Mouse (Mus musculus) heart, embryonic 15.5 days (tissue): ENCODE measurements around the gene P2ry2. TPM values are rescaled to one million over a fixed set of nuclear protein-coding genes. Genes with fewer than 3 reads are reported as not detected.

Experiments used
- ATAC-seq: fragments of 200-750 bp; cut with Nextera tagmentation; replicated peaks from 2 replicates; pipeline ENCODE4 v1.8.0; 2017; ENCODE audit warnings: low read depth, moderate TSS enrichment; ENCODE audit not compliant: insufficient number of reproducible peaks, insufficient read depth, low FRiP score
- H3K27ac ChIP-seq: fragments of 300-500 bp; sonication (generic); 2 replicates; pipeline ENCODE4 v1.5.1; 2015; ENCODE audit warnings: mild to moderate bottlenecking, inconsistent platforms
- H3K27me3 ChIP-seq: fragments of 300-500 bp; sonication (generic); 2 replicates; pipeline ENCODE4 v1.6.1; 2015; ENCODE audit warnings: inconsistent platforms
- H3K36me3 ChIP-seq: fragments of 300-500 bp; sonication (generic); 2 replicates; pipeline ENCODE4 v1.6.1; 2015; ENCODE audit warnings: mild to moderate bottlenecking, inconsistent platforms
- H3K4me1 ChIP-seq: fragments of 300-500 bp; sonication (generic); replicated peaks from 2 replicates; pipeline ENCODE4 v1.6.1; 2015; ENCODE audit warnings: inconsistent platforms
- H3K4me2 ChIP-seq: fragments of 300-500 bp; sonication (generic); 2 replicates; pipeline ENCODE4 v1.6.1; 2015; ENCODE audit warnings: inconsistent platforms, mild to moderate bottlenecking, moderate library complexity
- H3K4me3 ChIP-seq: fragments of 300-500 bp; sonication (generic); 2 replicates; pipeline ENCODE4 v1.5.1; 2015; ENCODE audit warnings: mild to moderate bottlenecking, inconsistent platforms
- H3K9ac ChIP-seq: fragments of 300-500 bp; sonication (generic); 2 replicates; pipeline ENCODE4 v1.6.1; 2015; ENCODE audit warnings: mild to moderate bottlenecking, inconsistent platforms
- H3K9me3 ChIP-seq: fragments of 300-500 bp; sonication (generic); replicated peaks from 2 replicates; pipeline ENCODE4 v1.6.1; 2016; ENCODE audit warnings: inconsistent platforms
- WGBS: fragments of 180-500 bp; shearing (Covaris S2); methylation state at CpG from one replicate; pipeline ENCODE4 v1.1.7; 2015; ENCODE audit warnings: mixed read lengths; 5-methylcytosine and 5-hydroxymethylcytosine counted together
- polyA plus RNA-seq: library from polyadenylated mRNA; unstranded; fragments of >200 nt; fragmentation: Nextera tagmentation; extraction: Ambion mirVana; gene quantifications from 2 replicates; pipeline ENCODE4 v1.2.1, GENCODE M21; 2015

Gene P2ry2
- polyA plus RNA-seq, 1 experiment from 2014 or later, result 2.2 TPM

DNA sequence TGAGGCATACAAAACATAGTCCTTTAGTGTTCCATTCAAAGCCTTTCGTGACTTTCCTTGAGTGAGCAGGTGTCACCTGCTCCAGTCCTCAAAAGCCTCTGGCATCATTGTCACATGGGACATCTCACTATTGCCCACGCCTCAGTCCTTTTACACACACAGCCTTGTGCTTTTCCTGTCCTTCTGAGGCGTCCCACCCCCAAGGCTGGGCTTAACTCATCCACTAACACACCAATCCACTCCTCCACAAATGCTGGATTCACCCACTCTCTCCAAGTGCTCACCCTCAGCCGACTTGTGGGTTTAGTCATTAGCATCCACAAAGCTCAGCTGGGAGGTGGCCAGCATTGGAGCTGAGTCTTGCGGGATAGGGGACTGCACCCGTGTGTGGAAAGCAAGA is 4.8 kb upstream of the P2ry2 start:
- H3K4me2 ChIP-seq, result no peak overlapping the region
- no peak for ATAC-seq
- peaks cover 8% of the 10 kb centered on the region; the same call in 1 of the 2 replicates for H3K4me1 ChIP-seq
- H3K27me3 ChIP-seq, result peaks cover 11% of the 10 kb centered on the region
- no peak overlapping the region for H3K9ac ChIP-seq
- H3K27ac ChIP-seq, result 0 out of 2 replicates have a peak overlapping the region, but pooled peaks have one; percentile 33
- no peaks in the 10 kb centered on the region for H3K9me3 ChIP-seq
- H3K36me3 ChIP-seq, result no peaks in the 10 kb centered on the region
- no peak overlapping the region for H3K4me3 ChIP-seq
- WGBS, result 53% methylated on average over 6 of the region's 6 CpGs

GRCm38 (mm10) chr7:101017021-101017461 is 4.4 kb upstream of the P2ry2 start:
- Histone ChIP-seq H3K27ac (peak overlapping the region; percentile 33; the same call in 1 of the 2 replicates), H3K4me1 (peaks cover 10% of the 10 kb centered on the region; the same call in 1 of the 2 replicates), H3K36me3 (no peaks in the 10 kb centered on the region), H3K27me3 (peaks cover 14% of the 10 kb centered on the region), H3K4me3 (no peak overlapping the region), H3K9me3 (no peaks in the 10 kb centered on the region), H3K9ac (no peak overlapping the region), H3K4me2 (no peak overlapping the region)
- WGBS, result 62% methylated on average over 7 of the region's 7 CpGs
- peak; percentile 22; the same call in 1 of the 2 replicates for ATAC-seq

- no peaks in the 10 kb centered on the region for H3K36me3 ChIP-seq
- 78% methylated on average over 1 of the region's 1 CpGs for WGBS
- no peak overlapping the region for H3K4me2 ChIP-seq
- no peak overlapping the region for H3K4me3 ChIP-seq
- no peak overlapping the region for H3K27ac ChIP-seq
- no peak overlapping the region for H3K9ac ChIP-seq
- no peak for ATAC-seq
- H3K4me1 ChIP-seq, result peaks cover 18% of the 10 kb centered on the region
- H3K27me3 ChIP-seq, result peaks cover 23% of the 10 kb centered on the region
- no peaks in the 10 kb centered on the region for H3K9me3 ChIP-seq
Measured at GRCm38 (mm10) chr7:101014985-101015384, 2.3 kb upstream of the P2ry2 start.

GRCm38 (mm10) chr7:101014041-101014440 is 1.4 kb upstream of the P2ry2 start:
- Histone ChIP-seq H3K27ac (no peak overlapping the region), H3K9ac (no peak overlapping the region), H3K36me3 (no peaks in the 10 kb centered on the region), H3K4me3 (no peak overlapping the region), H3K9me3 (no peaks in the 10 kb centered on the region), H3K4me1 (peaks cover 18% of the 10 kb centered on the region), H3K27me3 (peaks cover 30% of the 10 kb centered on the region), H3K4me2 (no peak overlapping the region)
- 43% methylated on average over 9 of the region's 9 CpGs for WGBS
- ATAC-seq, result no peak

DNA sequence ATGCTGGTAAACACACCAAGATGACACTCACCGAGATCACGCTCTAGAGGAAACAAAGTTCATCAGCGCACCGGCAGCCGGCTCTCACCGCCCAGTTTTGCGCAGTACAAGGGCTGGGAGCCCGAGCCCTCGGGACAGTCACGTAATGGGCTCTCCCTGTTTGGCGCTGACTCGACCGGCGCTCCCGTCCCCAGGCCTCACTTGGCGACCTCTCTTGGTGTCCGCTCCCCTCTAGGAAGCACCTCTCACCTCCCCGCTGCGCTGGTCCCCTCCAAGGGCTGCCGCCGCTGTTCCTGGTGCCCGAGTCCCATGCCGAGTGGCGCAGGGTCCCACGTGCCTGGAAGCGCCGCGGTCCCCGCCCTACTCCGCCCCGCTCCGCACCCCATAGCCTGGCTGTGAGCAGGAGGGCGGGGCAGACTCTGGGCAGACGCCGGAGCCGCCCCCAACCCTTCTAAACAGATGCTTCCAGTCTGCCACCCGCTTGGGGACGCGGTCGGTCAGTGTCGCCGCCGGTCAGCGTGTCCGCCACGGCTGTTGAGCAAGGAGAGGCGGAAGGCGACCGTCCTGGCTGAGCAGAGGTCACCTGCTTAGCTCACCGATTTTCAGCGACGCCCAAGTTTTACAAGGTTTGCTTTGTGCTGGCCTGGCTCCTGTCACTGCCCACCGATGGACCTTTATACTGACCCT is 842 bp downstream of the P2ry2 start:
- H3K4me3 ChIP-seq, result peak overlapping the region; percentile 57
- no peaks in the 10 kb centered on the region for H3K36me3 ChIP-seq
- H3K4me1 ChIP-seq, result peaks cover 14% of the 10 kb centered on the region
- WGBS, result under 1% methylated on average over 53 of the region's 53 CpGs
- peak overlapping the region; percentile 92 for H3K4me2 ChIP-seq
- peaks cover 30% of the 10 kb centered on the region for H3K27me3 ChIP-seq
- peak overlapping the region; percentile 56 for H3K9ac ChIP-seq
- ATAC-seq, result peak; percentile 94
- H3K9me3 ChIP-seq, result no peaks in the 10 kb centered on the region
- no peak overlapping the region for H3K27ac ChIP-seq

DNA sequence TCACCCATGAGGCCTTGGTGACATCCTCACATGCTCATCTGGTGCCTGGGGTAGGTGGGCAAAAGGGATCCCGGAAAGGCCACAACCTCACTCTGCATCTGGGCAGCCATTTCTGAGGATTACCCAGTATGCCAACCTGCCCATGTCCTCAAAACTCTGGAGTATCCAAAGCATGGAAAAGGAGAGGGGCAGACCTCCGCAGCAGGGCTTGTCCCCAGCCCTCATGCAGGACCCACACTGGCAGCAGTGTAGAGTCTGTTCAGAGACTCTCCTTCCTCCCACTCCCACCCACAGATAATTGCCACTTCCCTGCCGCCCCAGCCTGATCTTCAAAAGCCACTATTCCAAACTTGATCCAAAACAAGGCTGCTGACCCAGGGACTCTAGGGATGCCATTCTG is 1.9 kb downstream of the P2ry2 start:
- H3K9ac ChIP-seq, result no peak overlapping the region

DNA sequence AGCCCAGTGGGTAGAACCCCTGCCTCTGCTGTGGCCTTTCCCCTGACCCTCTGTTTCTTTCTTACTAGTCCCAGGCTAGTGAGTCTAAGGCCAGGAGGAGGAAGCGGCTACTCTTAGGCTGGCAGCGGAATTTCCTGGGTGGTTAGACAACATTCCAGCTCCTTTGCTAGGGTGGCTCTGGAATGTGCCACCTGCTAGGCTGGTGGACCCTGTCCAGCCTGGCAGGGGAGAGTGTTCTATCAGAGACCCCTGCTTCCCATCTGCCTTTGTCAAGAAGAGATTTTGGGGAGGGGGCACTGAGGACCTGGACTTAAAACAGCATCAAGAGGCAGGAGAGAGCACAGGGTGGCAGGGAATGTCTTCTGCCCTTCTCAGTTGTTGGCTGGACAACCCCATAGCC is 6.5 kb downstream of the P2ry2 start:
- no peak for ATAC-seq
- H3K9me3 ChIP-seq, result no peaks in the 10 kb centered on the region
- H3K9ac ChIP-seq, result no peak overlapping the region
- H3K27ac ChIP-seq, result no peak overlapping the region
- H3K36me3 ChIP-seq, result no peaks in the 10 kb centered on the region
- peaks cover 19% of the 10 kb centered on the region for H3K4me1 ChIP-seq
- no peak overlapping the region for H3K4me3 ChIP-seq
- H3K27me3 ChIP-seq, result peaks cover 17% of the 10 kb centered on the region
- H3K4me2 ChIP-seq, result no peak overlapping the region
- WGBS, result 64% methylated on average over 2 of the region's 2 CpGs

More for the DNA sequence above, 1.9 kb downstream of the P2ry2 start:
- 69% methylated on average over 3 of the region's 3 CpGs for whole genome bisulfite sequencing
- Histone ChIP-seq H3K27me3 (peaks cover 30% of the 10 kb centered on the region), H3K36me3 (no peaks in the 10 kb centered on the region), H3K27ac (no peak overlapping the region), H3K9me3 (no peaks in the 10 kb centered on the region), H3K4me3 (peak overlapping the region; percentile 57), H3K4me1 (peaks cover 15% of the 10 kb centered on the region), H3K4me2 (peak overlapping the region; percentile 92; the same call in 1 of the 2 replicates)
- ATAC-seq, result no peak

- Histone ChIP-seq H3K27ac (no peak overlapping the region), H3K4me2 (no peak overlapping the region), H3K27me3 (peaks cover 8% of the 10 kb centered on the region), H3K9me3 (no peaks in the 10 kb centered on the region), H3K9ac (no peak overlapping the region), H3K36me3 (no peaks in the 10 kb centered on the region), H3K4me3 (no peak overlapping the region), H3K4me1 (peaks cover 17% of the 10 kb centered on the region)
- 63% methylated on average over 4 of the region's 4 CpGs for WGBS
- no peak for ATAC-seq
Measured at GRCm38 (mm10) chr7:101005119-101005518, 7.5 kb downstream of the P2ry2 start.

- no peaks in the 10 kb centered on the region for H3K36me3 ChIP-seq
- no peak overlapping the region for H3K9ac ChIP-seq
- H3K9me3 ChIP-seq, result no peaks in the 10 kb centered on the region
- 68% methylated on average over 11 of the region's 11 CpGs for WGBS
- peaks cover 17% of the 10 kb centered on the region for H3K4me1 ChIP-seq
- no peak overlapping the region; the same call in 1 of the 2 replicates for H3K27ac ChIP-seq
- H3K4me2 ChIP-seq, result no peak overlapping the region
- no peak for ATAC-seq
- no peaks in the 10 kb centered on the region for H3K27me3 ChIP-seq
- H3K4me3 ChIP-seq, result no peak overlapping the region
Measured at GRCm38 (mm10) chr7:101003442-101004326, 9.0 kb downstream of the P2ry2 start.

GRCm38 (mm10) chr7:101002274-101002673 is 10.4 kb downstream of the P2ry2 start:
- H3K27me3 ChIP-seq, result no peaks in the 10 kb centered on the region
- no peak overlapping the region for H3K4me2 ChIP-seq
- H3K4me1 ChIP-seq, result peaks cover 17% of the 10 kb centered on the region
- H3K9me3 ChIP-seq, result no peaks in the 10 kb centered on the region
- WGBS, result 59% methylated on average over 6 of the region's 6 CpGs
- no peak for ATAC-seq
- no peaks in the 10 kb centered on the region for H3K36me3 ChIP-seq
- H3K9ac ChIP-seq, result no peak overlapping the region
- peak overlapping the region; percentile 16; the same call in 1 of the 2 replicates for H3K27ac ChIP-seq
- no peak overlapping the region for H3K4me3 ChIP-seq

- H3K36me3 ChIP-seq, result no peaks in the 10 kb centered on the region
- no peak for ATAC-seq
- H3K9me3 ChIP-seq, result no peaks in the 10 kb centered on the region
Measured at GRCm38 (mm10) chr7:100999623-101000022, 13.0 kb downstream of the P2ry2 start.

More at GRCm38 (mm10) chr7:100999623-101000022, 13.0 kb downstream of the P2ry2 start:
- WGBS, result 77% methylated on average over 5 of the region's 5 CpGs
- Histone ChIP-seq H3K4me1 (peaks cover 11% of the 10 kb centered on the region), H3K4me2 (no peak overlapping the region), H3K9ac (no peak overlapping the region), H3K27ac (no peak overlapping the region), H3K4me3 (no peak overlapping the region), H3K27me3 (no peaks in the 10 kb centered on the region)
